Mouse (Mus musculus) brown adipose tissue, adult 24 weeks (tissue): Measurements from ENCODE around the gene Psmf1. TPM values are rescaled to one million over a fixed set of nuclear protein-coding genes. Genes with fewer than 3 reads are reported as not detected.
A peak's percentile ranks its signal among the peaks of the same experiment; 100 is the strongest.

ENCODE experiments used
- H3K27ac ChIP-seq: fragments of 200-500 bp; replicated peaks from 2 replicates; pipeline ENCODE4 v1.5.1; 2012; ENCODE audit warnings: low read depth, mild to moderate bottlenecking, low read length
- H3K4me1 ChIP-seq: fragments of 200-500 bp; 2 replicates; pipeline ENCODE4 v1.6.1; 2012; ENCODE audit warnings: low read length, mixed read lengths; ENCODE audit not compliant: control insufficient read depth, insufficient read depth, insufficient read length
- H3K4me3 ChIP-seq: fragments of 200-500 bp; 2 replicates; pipeline ENCODE4 v1.5.1; 2012; ENCODE audit warnings: low read depth, mild to moderate bottlenecking, low read length, moderate library complexity; ENCODE audit not compliant: insufficient read depth
- polyA plus RNA-seq: library from polyadenylated mRNA; stranded (reverse); fragments of >200 nt; gene quantifications from 2 replicates; pipeline ENCODE4 v1.2.4, GENCODE M21; 2012; ENCODE audit not compliant: missing spikeins, insufficient read depth, insufficient read length

Gene Psmf1
- polyA plus RNA-seq, 1 experiment: 18.9 TPM

DNA sequence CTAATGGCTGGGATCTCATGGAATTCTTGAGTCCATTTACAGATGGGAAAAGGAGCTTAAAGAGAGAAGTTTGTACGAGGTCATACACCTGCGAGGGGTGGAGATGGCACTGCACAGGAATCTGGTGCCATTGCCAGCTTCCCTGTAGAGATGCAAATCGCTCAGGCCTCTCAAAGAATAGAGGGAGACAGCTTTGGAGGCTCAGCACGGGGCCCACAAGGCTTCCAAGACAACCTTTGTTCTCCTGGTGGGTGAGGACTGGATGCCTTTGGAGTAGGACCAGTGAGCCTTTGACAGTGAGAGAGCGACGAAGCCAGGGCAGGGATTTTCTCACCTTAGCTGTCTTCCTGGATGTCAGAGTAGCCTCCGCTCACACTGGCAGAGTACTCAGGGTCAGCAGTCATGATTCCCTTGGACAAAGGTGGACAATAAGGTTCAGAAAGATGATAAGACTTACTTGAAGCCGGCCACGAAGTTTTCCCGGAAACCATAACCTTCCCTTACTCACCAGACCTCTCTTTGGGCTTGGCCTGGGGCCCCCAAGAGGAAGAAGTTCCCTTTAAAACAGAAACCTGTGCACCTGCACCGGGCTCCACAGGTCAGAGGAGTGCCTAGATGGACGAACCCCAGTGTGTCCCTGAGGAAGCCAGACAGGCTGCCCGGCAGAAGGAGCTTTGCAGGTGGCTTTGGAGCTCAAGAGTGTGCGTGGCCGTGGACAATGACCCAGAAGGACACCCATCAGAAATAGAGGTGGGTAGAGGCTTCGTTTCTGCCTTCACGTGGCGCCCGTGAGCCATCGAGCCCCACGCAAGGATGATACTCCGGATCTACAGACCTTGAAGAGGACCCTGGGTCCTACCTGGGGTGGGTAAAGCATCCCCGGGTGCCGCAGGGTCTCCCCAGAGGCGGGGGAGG, 42.5 kb downstream of the Psmf1 start, which contains the start of gene Tmem74b:
Gene Tmem74b (plus strand): TSS at position 778 of the 915 bp plus-strand sequence.
- H3K27ac ChIP-seq: no peak within 1 kb of the TSS
- H3K4me1 ChIP-seq: 0 out of 2 replicates have a peak, but pooled peaks cover 3% of the 10 kb centered on the region
- peak within 1 kb of the TSS; percentile 58 for H3K4me3 ChIP-seq

GRCm38 (mm10) chr2:151682976-151683375, 61.0 kb downstream of the Psmf1 start:
- Histone ChIP-seq H3K27ac (no peak overlapping the region), H3K4me1 (no peaks in the 10 kb centered on the region), H3K4me3 (no peak overlapping the region)

GRCm38 (mm10) chr2:151682357-151682756, 61.6 kb downstream of the Psmf1 start:
- no peaks in the 10 kb centered on the region for H3K4me1 ChIP-seq
- no peak overlapping the region for H3K4me3 ChIP-seq
- H3K27ac ChIP-seq: no peak overlapping the region

DNA sequence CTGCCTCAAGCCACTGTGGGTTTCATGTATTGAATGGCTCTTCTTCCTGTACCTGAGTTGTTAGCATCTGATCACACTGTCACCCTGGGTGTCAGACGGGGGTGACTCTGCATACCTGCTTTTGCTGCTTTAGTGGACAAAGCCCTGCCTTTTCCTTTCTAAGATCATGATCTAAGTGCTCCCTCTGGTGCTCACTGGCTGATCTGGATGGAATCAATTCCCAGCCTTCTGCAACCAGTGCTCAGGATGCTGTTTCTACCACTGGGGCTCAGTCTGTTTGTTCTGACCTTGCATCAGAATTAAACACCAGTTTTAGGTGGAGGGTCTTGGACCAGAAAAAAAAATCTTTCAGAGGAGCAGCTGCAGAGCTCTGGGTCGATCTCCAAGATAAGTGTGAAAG, 67.8 kb downstream of the Psmf1 start:
- Histone ChIP-seq H3K27ac (no peak overlapping the region), H3K4me3 (no peak overlapping the region), H3K4me1 (no peaks in the 10 kb centered on the region)

- Histone ChIP-seq H3K27ac (no peak overlapping the region), H3K4me1 (no peaks in the 10 kb centered on the region), H3K4me3 (no peak overlapping the region)
Observed at GRCm38 (mm10) chr2:151670968-151671329, 73.0 kb downstream of the Psmf1 start.

- H3K4me3 ChIP-seq: no peak overlapping the region
- H3K4me1 ChIP-seq: no peaks in the 10 kb centered on the region
- H3K27ac ChIP-seq: no peak overlapping the region
Observed at GRCm38 (mm10) chr2:151670026-151670967, 73.7 kb downstream of the Psmf1 start.

DNA sequence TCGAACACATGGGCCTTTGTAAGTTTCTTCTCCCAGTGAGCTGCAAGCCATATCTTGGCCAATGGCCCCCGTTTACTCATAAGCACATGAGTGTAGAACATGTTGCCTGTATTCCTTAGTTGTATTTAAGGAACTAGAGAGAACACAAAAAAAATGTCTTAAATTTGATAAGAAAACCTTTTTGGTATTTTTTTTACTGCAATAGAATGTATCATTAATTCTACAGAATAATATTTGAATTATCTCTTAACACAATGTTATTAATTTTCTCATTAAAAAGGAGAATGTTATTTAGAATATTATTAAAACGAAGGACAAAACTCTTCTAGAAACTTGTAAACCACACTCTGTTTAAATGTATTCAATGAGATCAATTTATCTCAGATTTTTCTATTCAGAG, 75.6 kb downstream of the Psmf1 start, which contains the start of gene Rad21l:
Gene Rad21l (minus strand): TSS at position 101 of the 400 bp plus-strand sequence.
- no peaks in the 10 kb centered on the region for H3K4me1 ChIP-seq
- no peak within 1 kb of the TSS for H3K4me3 ChIP-seq
- no peak within 1 kb of the TSS for H3K27ac ChIP-seq

Other genes with a start within 250 kb of the Psmf1 start
- gene Fkbp1a, start 201.7 kb downstream of the Psmf1 start, polyA plus RNA-seq: 241 and 245 TPM in 2 replicates
- gene Sdcbp2, start 171.6 kb downstream of the Psmf1 start, polyA plus RNA-seq: 1.6 and 1.7 TPM in 2 replicates
- not detected in 2 replicates for gene Snph, start 111.6 kb downstream of the Psmf1 start, polyA plus RNA-seq
- not detected in 2 replicates for gene Rad21l, start 75.7 kb downstream of the Psmf1 start, polyA plus RNA-seq
- 0.75 TPM in 1 of 2 replicates, not detected in the other for gene Tmem74b, start 42.2 kb downstream of the Psmf1 start, polyA plus RNA-seq
- gene Rspo4, start 98.7 kb upstream of the Psmf1 start, polyA plus RNA-seq: 4.3 and 6.7 TPM in 2 replicates
- gene Angpt4, start 167.0 kb upstream of the Psmf1 start, polyA plus RNA-seq: 0.96 TPM in 1 of 2 replicates, not detected in the other
- gene Fam110a, start 236.0 kb upstream of the Psmf1 start, polyA plus RNA-seq: 1.7 and 2.6 TPM in 2 replicates